Mouse (Mus musculus): ENCODE data around the gene Rad17.

Gene Rad17

DNA sequence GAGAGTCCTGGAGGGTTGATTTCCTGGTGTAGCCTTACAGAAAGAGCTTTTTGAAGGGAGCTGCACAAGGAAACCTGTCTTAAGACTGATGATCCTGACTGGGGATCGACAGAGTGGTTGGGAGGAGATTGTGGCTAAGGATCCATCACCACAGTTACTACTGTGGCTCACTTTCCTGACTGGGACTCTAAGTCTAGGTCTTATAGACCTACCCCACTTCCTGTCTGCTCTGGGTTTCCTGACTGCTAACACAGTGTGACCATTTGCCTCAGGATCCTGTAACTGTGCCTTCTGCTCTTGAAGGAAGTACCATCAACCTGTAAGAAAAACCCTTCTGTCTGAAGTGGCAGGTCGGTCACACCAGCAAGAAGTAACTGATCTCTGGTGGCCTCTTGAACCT lies 80.1 kb downstream of the Rad17 start:
- DNase-seq (ENCODE audit: low spot score in 2 of 2): no peak

DNA sequence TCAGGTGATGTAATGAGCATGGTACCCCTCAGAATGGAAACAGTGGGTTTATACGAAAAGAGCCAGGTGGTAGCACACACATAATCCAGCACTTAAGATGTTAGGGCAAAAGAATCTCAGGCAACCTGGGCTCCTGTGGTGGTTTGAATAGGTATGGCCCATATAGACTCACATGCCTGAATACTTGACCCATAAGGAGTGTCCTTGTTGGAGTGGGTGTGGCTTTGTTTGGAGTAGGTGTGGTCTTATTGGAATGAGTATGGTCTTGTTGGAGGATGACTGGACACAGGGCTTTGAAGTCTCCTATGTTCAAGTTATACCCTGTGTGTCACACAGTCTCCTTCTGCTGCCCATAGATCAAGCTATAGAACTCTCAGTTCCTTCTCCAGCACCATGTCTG lies 82.5 kb downstream of the Rad17 start:
- DNase-seq (ENCODE audit: low spot score in 2 of 2): no peak

All from urinary bladder, adult 18-20 months (tissue).